Mouse (Mus musculus): ENCODE results near the gene Mov10l1.

Mov10l1 gene

GRCm38 (mm10) chr15:88982534-88983079 lies at the start of gene Mov10l1:
TSS of gene Mov10l1 (plus strand) at chr15:88982909.
- no peak for DNase-seq

- peak in 1 of 2 experiments; percentile 13 for DNase-seq
These were observed 48.6 kb upstream of the Mov10l1 start for GRCm38 (mm10) chr15:88934141-88934540.

- DNase-seq = no peak
These were observed 46.0 kb upstream of the Mov10l1 start for GRCm38 (mm10) chr15:88936619-88937290.

GRCm38 (mm10) chr15:88937291-88937650 lies 45.4 kb upstream of the Mov10l1 start:
- DNase-seq = peak in 1 of 2 experiments; percentile 24

- no peak for DNase-seq
These were observed 39.9 kb upstream of the Mov10l1 start for GRCm38 (mm10) chr15:88942783-88943182.

- DNase-seq = no peak
These were observed 38.7 kb upstream of the Mov10l1 start for GRCm38 (mm10) chr15:88943896-88944551.

- no peak for DNase-seq
These were observed 35.9 kb upstream of the Mov10l1 start for GRCm38 (mm10) chr15:88946851-88947250.

- DNase-seq = no peak
These were observed 31.5 kb upstream of the Mov10l1 start for GRCm38 (mm10) chr15:88951246-88951645.

- DNase-seq = peak in 1 of 2 experiments; percentile 9
These were observed 28.2 kb upstream of the Mov10l1 start, which contains the start of gene Ttll8 for GRCm38 (mm10) chr15:88954368-88955072. TSS of gene Ttll8 (minus strand) at chr15:88954418.

- DNase-seq = no peak
These were observed 27.4 kb upstream of the Mov10l1 start for GRCm38 (mm10) chr15:88955342-88955741.

- no peak for DNase-seq
These were observed 25.2 kb upstream of the Mov10l1 start for GRCm38 (mm10) chr15:88957522-88957921.

- no peak for DNase-seq
These were observed 18.6 kb upstream of the Mov10l1 start for GRCm38 (mm10) chr15:88964070-88964578.

GRCm38 (mm10) chr15:88972300-88972699 lies 10.4 kb upstream of the Mov10l1 start:
- DNase-seq = no peak

GRCm38 (mm10) chr15:88978281-88979137 lies 4.2 kb upstream of the Mov10l1 start, which contains the start of gene Mlc1:
TSS of gene Mlc1 (minus strand) at chr15:88979007.
- peak in 1 of 2 experiments; percentile 9 for DNase-seq

GRCm38 (mm10) chr15:88979138-88979446 lies 3.6 kb upstream of the Mov10l1 start:
- DNase-seq = no peak

GRCm38 (mm10) chr15:88989236-88989635 lies 6.5 kb downstream of the Mov10l1 start:
- no peak for DNase-seq

- DNase-seq = no peak
These were observed 15.9 kb downstream of the Mov10l1 start for GRCm38 (mm10) chr15:88998636-88999035.

GRCm38 (mm10) chr15:88999124-88999523 lies 16.4 kb downstream of the Mov10l1 start:
- DNase-seq = no peak

- DNase-seq = no peak
These were observed 17.7 kb downstream of the Mov10l1 start for GRCm38 (mm10) chr15:89000367-89000766.

GRCm38 (mm10) chr15:89001245-89001644 lies 18.5 kb downstream of the Mov10l1 start:
- no peak for DNase-seq

- DNase-seq = no peak
These were observed 24.3 kb downstream of the Mov10l1 start for GRCm38 (mm10) chr15:89007002-89007401.

- DNase-seq = no peak
These were observed 25.1 kb downstream of the Mov10l1 start for GRCm38 (mm10) chr15:89007781-89008180.

All from cerebellum, postnatal 36 days (tissue).